Mouse (Mus musculus) midbrain, embryonic 12.5 days (tissue): ENCODE data around the gene Dnal1. TPM values are rescaled to one million over a fixed set of nuclear protein-coding genes. Genes with fewer than 3 reads are reported as not detected.
A peak's percentile ranks its signal among the peaks of the same experiment; 100 is the strongest.
"Not testable (repeated sequence)": the region's sequence is repeated elsewhere in the genome, so short reads cannot be mapped to it uniquely, and the experiment has no call there.

ENCODE experiments used
- ATAC-seq: fragments of 200-750 bp; cut with Nextera tagmentation; 2 replicates; pipeline ENCODE4 v1.8.0; 2017; ENCODE audit warnings: low read depth, moderate TSS enrichment, moderate library complexity; ENCODE audit not compliant: low FRiP score
- H3K27ac ChIP-seq: fragments of 300-500 bp; sonication (generic); replicated peaks from 2 replicates; pipeline ENCODE4 v1.5.1; 2016; ENCODE audit warnings: mild to moderate bottlenecking
- H3K27me3 ChIP-seq: fragments of 300-500 bp; sonication (generic); 2 replicates; pipeline ENCODE4 v1.6.1; 2016; ENCODE audit warnings: mild to moderate bottlenecking
- H3K36me3 ChIP-seq: fragments of 300-500 bp; sonication (generic); 2 replicates; pipeline ENCODE4 v1.6.1; 2016
- H3K4me1 ChIP-seq: fragments of 300-500 bp; sonication (generic); 2 replicates; pipeline ENCODE4 v1.6.1; 2016
- H3K4me2 ChIP-seq: fragments of 300-500 bp; sonication (generic); replicated peaks from 2 replicates; pipeline ENCODE4 v1.6.1; 2016; ENCODE audit warnings: mild to moderate bottlenecking, moderate library complexity
- H3K4me3 ChIP-seq: fragments of 300-500 bp; sonication (generic); 2 replicates; pipeline ENCODE4 v1.5.1; 2016; ENCODE audit warnings: mild to moderate bottlenecking
- H3K9ac ChIP-seq: fragments of 300-500 bp; sonication (generic); replicated peaks from 2 replicates; pipeline ENCODE4 v1.6.1; 2016; ENCODE audit warnings: mild to moderate bottlenecking, moderate library complexity
- H3K9me3 ChIP-seq: fragments of 300-500 bp; sonication (generic); 2 replicates; pipeline ENCODE4 v1.6.1; 2016; ENCODE audit warnings: mild to moderate bottlenecking
- WGBS: fragments of 180-500 bp; shearing (Covaris S2); methylation state at CpG from one replicate; pipeline ENCODE4 v1.1.7; 2016; 5-methylcytosine and 5-hydroxymethylcytosine counted together
- polyA plus RNA-seq: library from polyadenylated mRNA; unstranded; fragments of >200 nt; fragmentation: Nextera tagmentation; extraction: Ambion mirVana; gene quantifications from 2 replicates; pipeline ENCODE4 v1.2.1, GENCODE M21; 2016

Gene Dnal1
- polyA plus RNA-seq, 1 experiment from 2014 or later = 7.4 TPM

DNA sequence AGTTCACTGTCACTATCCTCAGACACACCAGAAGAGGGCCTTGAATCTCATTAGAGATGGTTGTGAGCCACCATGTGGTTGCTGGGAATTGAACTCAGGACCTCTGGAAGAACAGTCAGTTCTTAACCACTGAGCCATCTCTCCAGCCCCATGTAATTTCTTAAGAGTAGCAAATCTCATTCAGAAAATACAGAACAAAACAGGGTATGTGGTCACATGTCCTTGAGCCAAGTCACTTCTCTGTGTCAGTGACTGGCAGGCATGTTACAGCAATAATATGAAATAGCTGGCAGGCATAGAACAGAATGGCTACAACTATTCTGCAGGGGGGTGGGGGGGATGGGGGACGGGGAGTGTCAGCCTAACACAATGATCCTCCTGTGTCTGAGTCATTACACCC lies 14.1 kb upstream of the Dnal1 start:
- Histone ChIP-seq H3K4me3 (no peak overlapping the region), H3K4me1 (peaks cover 2% of the 10 kb centered on the region; the same call in 1 of the 2 replicates)
- WGBS = 62% methylated on average over 1 of the region's 1 CpGs

DNA sequence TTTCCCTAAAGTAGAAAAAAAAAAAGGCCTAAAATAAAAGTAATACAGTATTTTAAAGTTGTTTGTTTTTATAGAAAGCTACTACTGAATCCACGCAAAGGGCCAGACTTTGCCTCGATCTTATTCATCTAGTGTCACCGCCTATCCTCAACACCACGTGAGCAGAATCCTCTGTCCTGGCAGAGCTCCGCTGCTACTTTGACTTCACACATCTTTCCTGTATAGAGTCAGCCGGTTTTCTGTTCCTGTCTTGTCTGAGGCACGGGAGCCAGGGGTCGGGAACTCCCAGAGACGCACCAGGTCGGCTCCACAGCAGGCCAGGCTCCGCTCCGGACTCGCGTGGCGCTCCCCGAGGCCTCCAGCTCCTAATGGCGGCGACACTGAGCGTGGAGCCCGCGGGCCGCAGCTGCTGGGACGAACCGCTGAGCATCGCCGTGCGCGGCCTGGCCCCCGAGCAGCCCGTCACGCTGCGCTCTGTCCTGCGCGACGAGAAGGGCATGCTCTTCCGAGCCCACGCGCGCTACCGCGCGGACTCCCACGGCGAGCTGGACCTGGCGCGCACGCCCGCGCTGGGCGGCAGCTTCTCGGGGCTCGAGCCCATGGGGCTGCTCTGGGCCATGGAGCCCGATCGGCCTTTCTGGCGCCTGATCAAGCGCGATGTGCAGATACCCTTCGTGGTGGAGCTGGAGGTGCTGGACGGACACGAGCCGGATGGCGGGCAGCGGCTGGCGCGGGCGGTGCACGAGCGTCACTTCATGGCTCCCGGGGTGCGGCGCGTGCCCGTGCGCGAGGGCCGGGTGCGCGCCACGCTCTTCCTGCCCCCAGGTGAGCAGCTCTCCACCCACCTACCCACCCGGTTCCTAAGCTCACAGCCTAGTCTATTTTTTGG lies 13.3 kb upstream of the Dnal1 start, which contains the start of gene Acot6:
Acot6 (plus strand) TSS at position 51 of the 889 bp plus-strand sequence.
- H3K27ac ChIP-seq = 0 out of 2 replicates have a peak within 1 kb of the TSS, but pooled peaks have one; percentile 25
- ATAC-seq = peak; percentile 71; the same call in 1 of the 2 replicates
- H3K36me3 ChIP-seq, H3K4me1 ChIP-seq, H3K9me3 ChIP-seq, H3K27me3 ChIP-seq: not testable (repeated sequence)
- H3K4me3 ChIP-seq = peak within 1 kb of the TSS; percentile 55
- H3K9ac ChIP-seq = peak within 1 kb of the TSS; percentile 65
- 2% methylated on average over 74 of the region's 80 CpGs for WGBS
- H3K4me2 ChIP-seq = peak within 1 kb of the TSS; percentile 74

More for the DNA sequence above, 14.1 kb upstream of the Dnal1 start:
- Histone ChIP-seq H3K36me3 (no peaks in the 10 kb centered on the region), H3K9ac (no peak overlapping the region), H3K4me2 (peak overlapping the region; percentile 74), H3K9me3 (no peaks in the 10 kb centered on the region), H3K27me3 (peaks cover 7% of the 10 kb centered on the region; the same call in 1 of the 2 replicates), H3K27ac (no peak overlapping the region)
- no peak for ATAC-seq

DNA sequence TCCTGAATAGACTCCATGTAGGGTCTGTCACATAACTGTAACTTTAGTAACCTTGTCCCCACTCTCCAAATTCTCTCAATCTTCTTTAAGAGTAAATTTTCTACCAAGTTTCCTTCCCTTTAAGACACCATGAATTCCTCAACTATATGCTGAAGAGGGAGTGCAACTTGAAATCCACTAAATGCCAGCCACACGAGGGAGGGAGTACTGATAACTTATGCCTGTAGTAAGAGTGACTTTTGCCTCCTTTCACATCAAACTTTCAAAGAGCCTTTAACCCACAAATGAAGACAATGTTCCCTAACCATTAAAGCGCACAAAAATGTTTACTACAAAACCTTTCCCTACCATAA lies 12.7 kb upstream of the Dnal1 start:
- Histone ChIP-seq H3K4me1 (peaks cover 2% of the 10 kb centered on the region; the same call in 1 of the 2 replicates), H3K9me3 (no peaks in the 10 kb centered on the region), H3K27me3 (peaks cover 7% of the 10 kb centered on the region; the same call in 1 of the 2 replicates), H3K9ac (peak overlapping the region; percentile 65; the same call in 1 of the 2 replicates), H3K4me3 (peak overlapping the region; percentile 55), H3K27ac (no peak overlapping the region), H3K36me3 (no peaks in the 10 kb centered on the region), H3K4me2 (peak overlapping the region; percentile 74)
- 50% methylated on average over 2 of the region's 2 CpGs for WGBS
- no peak for ATAC-seq

DNA sequence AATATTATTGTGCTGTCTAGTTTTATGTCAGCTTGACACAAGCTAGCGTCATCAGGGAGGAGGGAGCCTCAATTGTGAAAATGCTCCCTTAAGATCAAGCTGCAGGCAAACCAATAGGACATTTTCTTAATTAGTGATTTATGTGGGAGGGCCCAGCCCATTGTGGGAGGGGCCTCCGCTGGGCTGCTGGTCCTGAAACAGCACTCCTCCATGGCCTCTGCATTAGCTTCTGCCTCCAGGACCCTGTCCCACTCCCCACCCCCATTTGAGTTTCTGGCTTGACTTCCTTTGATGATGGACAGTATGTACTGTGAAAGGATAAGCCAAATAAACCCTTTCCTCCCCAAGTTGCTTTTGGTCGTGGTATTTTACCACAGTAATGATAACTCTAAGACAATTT lies 7.2 kb upstream of the Dnal1 start:
- no peak for ATAC-seq
- Histone ChIP-seq H3K4me3 (no peak overlapping the region), H3K4me1 (no peaks in the 10 kb centered on the region), H3K4me2 (no peak overlapping the region), H3K27me3 (peaks cover 1% of the 10 kb centered on the region; the same call in 1 of the 2 replicates), H3K36me3 (no peaks in the 10 kb centered on the region), H3K9ac (no peak overlapping the region), H3K9me3 (no peaks in the 10 kb centered on the region), H3K27ac (no peak overlapping the region)
- WGBS = 77% methylated on average over 3 of the region's 3 CpGs

DNA sequence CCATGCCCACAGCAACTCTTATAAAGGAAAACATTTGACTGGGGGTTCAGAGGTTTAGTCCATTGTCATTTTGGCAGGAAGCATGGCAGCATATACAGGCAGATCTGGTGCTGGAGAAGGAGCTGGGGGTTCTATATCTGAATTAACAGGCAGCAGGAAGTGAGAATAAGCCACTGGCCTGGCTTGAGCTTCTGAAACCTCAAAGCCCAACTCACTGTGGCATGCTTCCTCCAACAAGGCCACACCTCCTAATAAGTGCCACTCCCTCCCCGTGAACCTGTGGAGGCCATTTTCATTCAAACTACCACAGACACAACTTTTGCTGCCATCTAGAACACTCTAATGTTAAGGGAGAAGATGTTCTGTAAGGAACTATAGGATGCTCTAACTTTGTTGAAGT lies 6.5 kb upstream of the Dnal1 start:
- no peaks in the 10 kb centered on the region for H3K27me3 ChIP-seq
- ATAC-seq = no peak
- no peak overlapping the region for H3K4me3 ChIP-seq
- no peaks in the 10 kb centered on the region for H3K4me1 ChIP-seq
- WGBS = 84% methylated on average over 1 of the region's 1 CpGs
- no peak overlapping the region for H3K4me2 ChIP-seq
- H3K9ac ChIP-seq = no peak overlapping the region
- H3K27ac ChIP-seq = no peak overlapping the region
- H3K36me3 ChIP-seq = no peaks in the 10 kb centered on the region
- H3K9me3 ChIP-seq = no peaks in the 10 kb centered on the region

DNA sequence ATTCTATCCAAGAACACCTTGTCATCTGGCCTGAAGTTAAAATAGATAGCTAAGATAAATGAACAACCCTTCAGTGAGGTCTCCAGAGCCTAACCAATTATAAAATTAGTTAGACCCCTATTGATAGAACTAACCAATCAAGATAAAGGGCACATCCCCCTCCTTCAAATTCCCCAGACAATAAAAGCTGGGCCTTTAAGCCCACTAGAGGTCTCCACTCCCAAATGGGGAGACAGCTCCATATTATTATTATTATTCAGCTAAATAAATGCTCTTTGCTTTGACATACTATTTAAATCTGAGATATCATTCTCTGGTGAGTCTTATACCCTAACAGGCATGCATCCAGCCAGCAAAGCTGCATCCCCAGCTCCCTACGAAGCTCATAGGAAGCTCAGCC lies 4.2 kb upstream of the Dnal1 start:
- peaks cover 4% of the 10 kb centered on the region for H3K4me1 ChIP-seq
- no peaks in the 10 kb centered on the region for H3K36me3 ChIP-seq
- 85% methylated on average over 1 of the region's 1 CpGs for WGBS
- no peak overlapping the region for H3K4me2 ChIP-seq
- ATAC-seq = no peak
- H3K27ac ChIP-seq = no peak overlapping the region
- H3K9me3 ChIP-seq = no peaks in the 10 kb centered on the region
- H3K27me3 ChIP-seq = no peaks in the 10 kb centered on the region
- no peak overlapping the region for H3K4me3 ChIP-seq
- no peak overlapping the region for H3K9ac ChIP-seq

DNA sequence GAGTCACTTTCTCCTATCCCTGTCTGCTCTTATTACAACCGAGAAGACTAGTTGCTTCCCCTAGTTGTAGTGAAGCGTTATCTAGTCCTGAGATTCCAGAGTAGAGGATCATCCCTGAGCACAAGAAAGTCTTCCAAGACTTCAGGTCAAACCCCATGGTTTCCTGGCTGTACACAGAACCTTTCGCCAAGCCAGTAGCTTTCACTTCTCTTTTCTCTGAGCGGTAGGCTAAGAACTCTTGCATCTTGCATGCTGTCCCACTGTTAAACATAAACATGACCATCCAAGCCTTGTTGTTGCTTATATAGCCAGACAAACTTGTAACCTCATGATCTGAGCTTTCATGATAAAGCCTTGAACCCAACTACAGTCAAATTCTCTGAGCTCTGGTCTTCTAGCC lies 3.4 kb upstream of the Dnal1 start:
- no peak overlapping the region for H3K4me2 ChIP-seq
- H3K4me3 ChIP-seq = no peak overlapping the region
- H3K27ac ChIP-seq = no peak overlapping the region
- no peaks in the 10 kb centered on the region for H3K9me3 ChIP-seq
- no peaks in the 10 kb centered on the region for H3K36me3 ChIP-seq
- no peak for ATAC-seq
- H3K27me3 ChIP-seq = no peaks in the 10 kb centered on the region
- no peak overlapping the region for H3K9ac ChIP-seq
- H3K4me1 ChIP-seq = peaks cover 9% of the 10 kb centered on the region
- WGBS = 90% methylated on average over 4 of the region's 4 CpGs

DNA sequence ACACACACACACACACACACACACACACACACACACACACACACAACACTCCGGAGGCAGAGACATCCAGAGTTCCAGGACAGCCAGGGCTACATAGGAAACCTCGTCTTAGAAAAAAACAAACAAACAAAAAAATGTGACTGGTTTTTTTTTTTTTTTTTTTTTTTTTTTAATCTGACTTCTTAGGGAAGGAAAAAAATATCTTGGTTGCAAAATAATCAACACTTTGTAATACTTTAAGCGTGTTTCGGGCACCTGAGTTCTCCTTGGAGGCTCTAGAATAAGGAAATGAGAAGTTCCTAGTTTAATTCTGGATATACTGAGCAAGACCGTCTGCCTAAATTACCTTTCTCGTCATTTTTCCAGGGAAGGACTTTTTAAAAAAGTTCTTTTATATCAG lies 490 bp upstream of the Dnal1 start:
- peak overlapping the region; percentile 86 for H3K4me3 ChIP-seq
- peak overlapping the region; percentile 66 for H3K4me2 ChIP-seq
- peaks cover 9% of the 10 kb centered on the region for H3K4me1 ChIP-seq
- no peaks in the 10 kb centered on the region for H3K9me3 ChIP-seq
- H3K36me3 ChIP-seq = no peaks in the 10 kb centered on the region
- ATAC-seq = no peak
- no peaks in the 10 kb centered on the region for H3K27me3 ChIP-seq
- H3K27ac ChIP-seq = no peak overlapping the region
- WGBS = 55% methylated on average over 6 of the region's 6 CpGs
- H3K9ac ChIP-seq = no peak overlapping the region

DNA sequence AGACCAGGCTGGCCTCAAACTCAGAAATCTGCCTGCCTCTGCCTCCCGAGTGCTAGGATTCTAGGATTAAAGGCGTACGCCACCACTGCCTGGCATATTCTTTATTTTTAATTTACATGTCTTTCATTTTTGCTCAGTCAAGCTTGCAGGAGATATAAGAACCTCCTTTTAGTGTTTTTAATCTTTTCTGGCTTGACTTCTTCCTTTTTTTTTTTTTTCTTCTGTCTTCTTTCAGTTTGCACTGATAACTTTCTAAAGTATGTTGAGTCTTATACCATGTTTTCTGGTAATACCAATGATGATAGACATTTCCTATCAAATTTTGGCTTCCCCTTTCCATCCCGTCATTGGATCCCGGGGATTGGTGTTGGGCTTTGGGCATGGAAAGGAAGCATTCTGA lies 5.4 kb downstream of the Dnal1 start:
- no peak overlapping the region for H3K4me2 ChIP-seq
- no peak overlapping the region for H3K9ac ChIP-seq
- no peak overlapping the region for H3K27ac ChIP-seq
- H3K27me3 ChIP-seq = no peaks in the 10 kb centered on the region
- no peak for ATAC-seq
- no peaks in the 10 kb centered on the region for H3K36me3 ChIP-seq
- no peaks in the 10 kb centered on the region for H3K9me3 ChIP-seq
- no peak overlapping the region for H3K4me3 ChIP-seq
- peaks cover 8% of the 10 kb centered on the region for H3K4me1 ChIP-seq
- 95% methylated on average over 5 of the region's 5 CpGs for WGBS

DNA sequence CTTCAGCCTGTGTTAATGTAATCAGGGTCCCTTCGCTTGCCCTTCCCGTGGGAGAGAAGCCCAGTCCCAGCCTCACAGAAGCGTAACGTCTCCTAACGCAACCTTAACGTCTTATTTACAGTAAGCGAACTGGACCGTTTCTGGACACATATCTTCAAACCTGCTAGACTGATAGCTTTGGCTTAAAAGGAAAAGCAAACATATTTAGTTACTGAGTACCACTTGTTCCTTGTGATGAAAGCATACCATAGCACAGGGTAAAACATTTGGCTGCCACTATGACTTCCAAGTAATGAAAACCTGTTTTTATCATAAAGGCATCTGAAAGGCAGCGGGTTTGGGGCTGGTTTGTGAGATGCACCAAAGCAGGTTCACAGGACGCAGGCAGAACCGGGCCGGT lies 11.7 kb downstream of the Dnal1 start:
- no peak overlapping the region for H3K4me3 ChIP-seq
- peaks cover 30% of the 10 kb centered on the region for H3K36me3 ChIP-seq
- no peaks in the 10 kb centered on the region for H3K9me3 ChIP-seq
- no peaks in the 10 kb centered on the region for H3K4me1 ChIP-seq
- H3K27ac ChIP-seq = no peak overlapping the region
- H3K4me2 ChIP-seq = no peak overlapping the region
- no peaks in the 10 kb centered on the region for H3K27me3 ChIP-seq
- 88% methylated on average over 12 of the region's 12 CpGs for WGBS
- ATAC-seq = no peak
- no peak overlapping the region for H3K9ac ChIP-seq

DNA sequence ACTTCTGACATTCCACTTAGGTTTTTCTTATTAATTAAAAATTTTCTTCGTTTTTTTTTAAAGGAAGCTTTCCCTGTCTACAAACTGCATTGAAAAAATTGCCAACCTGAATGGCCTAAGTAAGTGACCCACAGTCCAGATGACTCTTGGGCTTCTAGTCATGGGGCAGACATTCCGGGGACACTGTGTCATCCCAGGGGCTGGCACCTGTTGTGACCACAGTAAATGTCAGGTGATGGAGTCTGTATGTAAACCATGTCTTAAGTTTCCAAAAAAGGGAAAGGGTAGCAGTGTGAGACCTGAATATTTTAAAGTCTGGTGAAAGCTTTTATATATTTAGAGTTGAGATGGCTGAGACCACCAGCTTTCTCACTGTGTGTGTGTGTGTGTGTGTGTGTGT lies 12.7 kb downstream of the Dnal1 start:
- H3K4me1 ChIP-seq = no peaks in the 10 kb centered on the region
- peaks cover 37% of the 10 kb centered on the region for H3K36me3 ChIP-seq
- no peak overlapping the region for H3K9ac ChIP-seq
- no peaks in the 10 kb centered on the region for H3K9me3 ChIP-seq
- no peak overlapping the region for H3K4me3 ChIP-seq
- 88% methylated on average over 2 of the region's 2 CpGs for WGBS
- H3K27me3 ChIP-seq = no peaks in the 10 kb centered on the region
- H3K4me2 ChIP-seq = no peak overlapping the region
- no peak overlapping the region for H3K27ac ChIP-seq
- no peak for ATAC-seq

DNA sequence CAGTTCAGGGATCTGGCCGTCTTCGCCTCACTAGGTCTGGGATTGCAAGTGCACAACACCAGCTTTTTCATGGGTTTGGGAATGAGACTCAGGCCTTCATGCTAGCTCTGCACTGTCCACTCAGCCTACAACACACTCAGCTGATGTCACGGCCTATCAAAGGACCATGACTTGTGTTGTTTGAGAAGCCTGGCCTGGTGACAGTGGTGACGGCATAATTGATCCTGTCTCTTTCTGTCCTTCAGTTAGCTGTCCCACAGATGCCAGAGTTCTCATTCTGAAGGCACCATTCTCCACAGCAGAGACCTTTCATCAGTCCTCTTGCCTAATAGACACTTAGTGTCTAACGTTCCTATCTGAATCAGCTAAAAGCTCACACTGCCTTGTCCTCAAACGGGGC lies 14.4 kb downstream of the Dnal1 start:
- no peaks in the 10 kb centered on the region for H3K27me3 ChIP-seq
- WGBS = 93% methylated on average over 6 of the region's 6 CpGs
- no peak overlapping the region for H3K4me2 ChIP-seq
- H3K36me3 ChIP-seq = peaks cover 42% of the 10 kb centered on the region
- no peaks in the 10 kb centered on the region for H3K9me3 ChIP-seq
- no peak overlapping the region for H3K4me3 ChIP-seq
- H3K27ac ChIP-seq = no peak overlapping the region
- no peak for ATAC-seq
- H3K9ac ChIP-seq = no peak overlapping the region
- H3K4me1 ChIP-seq = no peaks in the 10 kb centered on the region
